In genomic region chr1:91013803-91014202, GRCm38 (mm10) we compare ENCODE assay signal across 15 mouse cellular contexts. TPM values are rescaled to one million over a fixed set of nuclear protein-coding genes. Genes with fewer than 3 reads are reported as not detected.
DNase-seq lines count a peak whose midpoint lies in the region; ATAC-seq lines count a peak whose summit lies in the region.
"Had no signal": no experiment of that assay in that cellular context is flagged by ENCODE, and none has a peak within 500 bp of the region (broad histone marks: within the 10 kb centered on the region; RNA-seq: fewer than 3 reads in every experiment).

No protein-coding gene starts in this region.

- H3K4me3 ChIP-seq in brown adipose tissue, adult 24 weeks (ENCODE audit: insufficient read depth, low read depth, low read length) = no peak overlapping the region
- no peak overlapping the region for H3K4me3 ChIP-seq in heart, embryonic 15.5 days
- H3K4me3 ChIP-seq in lung, embryonic 16.5 days (ENCODE audit: low read length) = no peak overlapping the region
- H3K4me3 ChIP-seq in hindbrain, embryonic 14.5 days (replicated peaks; ENCODE audit: low read length) = no peak overlapping the region
- H3K4me3 ChIP-seq: liver, embryonic 13.5 days had no signal

- H3K4me1 ChIP-seq in brown adipose tissue, adult 24 weeks (ENCODE audit: control insufficient read depth, insufficient read depth, insufficient read length, low read length) = peaks cover 32% of the 10 kb centered on the region
- H3K4me1 ChIP-seq in heart, embryonic 15.5 days (replicated peaks) = peaks cover 90% of the 10 kb centered on the region
- H3K4me1 ChIP-seq in lung, embryonic 16.5 days (replicated peaks; ENCODE audit: control insufficient read depth, insufficient read depth, low read length) = peaks cover 21% of the 10 kb centered on the region; the same call in 1 of the 2 replicates
- H3K4me1 ChIP-seq in hindbrain, embryonic 14.5 days (replicated peaks; ENCODE audit: control insufficient read depth, insufficient read depth, low read length) = 0 out of 2 replicates have a peak, but pooled peaks cover 5% of the 10 kb centered on the region

- H3K9ac ChIP-seq in heart, embryonic 15.5 days = peak overlapping the region; percentile 3
- no peak overlapping the region for H3K9ac ChIP-seq in lung, embryonic 16.5 days (ENCODE audit: low read length)
- no peak overlapping the region for H3K9ac ChIP-seq in hindbrain, embryonic 14.5 days
- H3K9ac ChIP-seq: liver, embryonic 13.5 days had no signal

- WGBS in heart, embryonic 15.5 days = 43% methylated on average over 3 of the region's 3 CpGs
- WGBS in lung, embryonic 16.5 days = 57% methylated on average over 3 of the region's 3 CpGs
- WGBS in hindbrain, embryonic 14.5 days = 84% methylated on average over 3 of the region's 3 CpGs

- no peaks in the 10 kb centered on the region for H3K27me3 ChIP-seq in heart, embryonic 15.5 days
- H3K27me3 ChIP-seq in lung, embryonic 16.5 days (ENCODE audit: control insufficient read depth, insufficient read depth, low read depth, low read length) = no peaks in the 10 kb centered on the region
- H3K27me3 ChIP-seq in hindbrain, embryonic 14.5 days (ENCODE audit: control insufficient read depth, insufficient read depth, low read length) = no peaks in the 10 kb centered on the region
- H3K27me3 ChIP-seq: liver, embryonic 13.5 days; Patski had no signal

- peak; percentile 97 for DNase-seq in heart, adult 11 months
- DNase-seq in heart, postnatal 25 days (ENCODE audit: low spot score) = no peak
- no peak for DNase-seq in urinary bladder, postnatal 4 days (ENCODE audit: low spot score in 2 of 2)
- DNase-seq in layer of hippocampus, postnatal 14 days (ENCODE audit: low spot score in 2 of 2) = no peak
- DNase-seq in hindbrain, embryonic 14.5 days (ENCODE audit: low spot score) = no peak
- DNase-seq: cerebellum, postnatal 14 days; liver, embryonic 13.5 days; thymus, adult 2 months had no signal

- H3K27ac ChIP-seq in brown adipose tissue, adult 24 weeks (replicated peaks; ENCODE audit: low read depth, low read length) = peak overlapping the region; percentile 80
- H3K27ac ChIP-seq in heart, embryonic 15.5 days = peak overlapping the region; percentile 98
- peak overlapping the region; percentile 52; the same call in 1 of the 2 replicates for H3K27ac ChIP-seq in lung, embryonic 16.5 days (ENCODE audit: low read length)
- no peak overlapping the region for H3K27ac ChIP-seq in hindbrain, embryonic 14.5 days
- H3K27ac ChIP-seq: liver, embryonic 13.5 days had no signal

- no peaks in the 10 kb centered on the region for H3K9me3 ChIP-seq in heart, embryonic 15.5 days (replicated peaks)
- H3K9me3 ChIP-seq in lung, embryonic 16.5 days (ENCODE audit: control insufficient read depth, low read length) = no peaks in the 10 kb centered on the region
- H3K9me3 ChIP-seq in hindbrain, embryonic 14.5 days (ENCODE audit: control insufficient read depth, low read length) = no peaks in the 10 kb centered on the region
- H3K9me3 ChIP-seq: liver, embryonic 13.5 days had no signal

- H3K4me2 ChIP-seq in heart, embryonic 15.5 days = no peak overlapping the region
- H3K4me2 ChIP-seq in lung, embryonic 16.5 days (ENCODE audit: low read depth, low read length) = no peak overlapping the region
- H3K4me2 ChIP-seq in hindbrain, embryonic 14.5 days (replicated peaks) = no peak overlapping the region
- H3K4me2 ChIP-seq: liver, embryonic 13.5 days had no signal

- ATAC-seq in heart, embryonic 15.5 days (replicated peaks; ENCODE audit: insufficient number of reproducible peaks, insufficient read depth, low FRiP score, low read depth) = 0 out of 2 replicates have a peak, but pooled peaks have one; percentile 15
- ATAC-seq in lung, embryonic 16.5 days (ENCODE audit: low read depth) = peak; percentile 44; the same call in 1 of the 2 replicates
- no peak for ATAC-seq in hindbrain, embryonic 14.5 days (ENCODE audit: low FRiP score)
- ATAC-seq: hindbrain, embryonic 16.5 days; midbrain, embryonic 16.5 days; Patski had no signal

- H3K36me3 ChIP-seq in heart, embryonic 15.5 days = no peaks in the 10 kb centered on the region
- H3K36me3 ChIP-seq in lung, embryonic 16.5 days (ENCODE audit: control insufficient read depth, insufficient read depth, low read length) = no peaks in the 10 kb centered on the region
- H3K36me3 ChIP-seq in hindbrain, embryonic 14.5 days (replicated peaks; ENCODE audit: control insufficient read depth, insufficient read depth) = no peaks in the 10 kb centered on the region
- H3K36me3 ChIP-seq: liver, embryonic 13.5 days had no signal

- intact Hi-C loops in heart, postnatal 25 days (cut with DNase I) = no loop called here

RNA-seq across cellular contexts. Expression of gene Lrrfip1, which starts 15.3 kb away (rescaled TPM):
- total RNA-seq in heart, postnatal 25 days (2021) = 10 to 100 TPM; 81.3 to 98.0 TPM
- 11.7 and 13.8 TPM in 2 replicates for polyA plus RNA-seq in brown adipose tissue, adult 24 weeks (2012; ENCODE audit: insufficient read depth, insufficient read length, missing spikeins)
- 136 and 149 TPM in 2 replicates for polyA plus RNA-seq in heart, embryonic 15.5 days (2015; fragmentation: Nextera tagmentation; extraction: Ambion mirVana)
- polyA plus RNA-seq in lung, embryonic 16.5 days (2015; fragmentation: Nextera tagmentation; extraction: Ambion mirVana) = 70.5 and 78.6 TPM in 2 replicates
- total RNA-seq in layer of hippocampus, postnatal 14 days (2021) = 10 to 100 TPM; 73.0 to 82.7 TPM
- 39.5 and 43.3 TPM in 2 replicates for polyA plus RNA-seq in hindbrain, embryonic 14.5 days (2014; fragmentation: Nextera tagmentation; extraction: Ambion mirVana)

RNA-seq across cellular contexts. Expression of gene Rab17, which starts 44.3 kb away (rescaled TPM):
- 1 to 10 TPM; 2.1 to 3.2 TPM for total RNA-seq in heart, postnatal 25 days (2021)
- not detected in 2 replicates for polyA plus RNA-seq in brown adipose tissue, adult 24 weeks (2012; ENCODE audit: insufficient read depth, insufficient read length, missing spikeins)
- 2.9 and 3.0 TPM in 2 replicates for polyA plus RNA-seq in heart, embryonic 15.5 days (2015; fragmentation: Nextera tagmentation; extraction: Ambion mirVana)
- 3.1 and 3.8 TPM in 2 replicates for polyA plus RNA-seq in lung, embryonic 16.5 days (2015; fragmentation: Nextera tagmentation; extraction: Ambion mirVana)
- total RNA-seq in layer of hippocampus, postnatal 14 days (2021) = not detected
- 0.13 TPM in 1 of 2 replicates, not detected in the other for polyA plus RNA-seq in hindbrain, embryonic 14.5 days (2014; fragmentation: Nextera tagmentation; extraction: Ambion mirVana)
- total RNA-seq: neutrophil, adult 5-6 weeks had no signal
